ENCODE assay signal across 7 mouse cellular contexts in the genomic region with DNA sequence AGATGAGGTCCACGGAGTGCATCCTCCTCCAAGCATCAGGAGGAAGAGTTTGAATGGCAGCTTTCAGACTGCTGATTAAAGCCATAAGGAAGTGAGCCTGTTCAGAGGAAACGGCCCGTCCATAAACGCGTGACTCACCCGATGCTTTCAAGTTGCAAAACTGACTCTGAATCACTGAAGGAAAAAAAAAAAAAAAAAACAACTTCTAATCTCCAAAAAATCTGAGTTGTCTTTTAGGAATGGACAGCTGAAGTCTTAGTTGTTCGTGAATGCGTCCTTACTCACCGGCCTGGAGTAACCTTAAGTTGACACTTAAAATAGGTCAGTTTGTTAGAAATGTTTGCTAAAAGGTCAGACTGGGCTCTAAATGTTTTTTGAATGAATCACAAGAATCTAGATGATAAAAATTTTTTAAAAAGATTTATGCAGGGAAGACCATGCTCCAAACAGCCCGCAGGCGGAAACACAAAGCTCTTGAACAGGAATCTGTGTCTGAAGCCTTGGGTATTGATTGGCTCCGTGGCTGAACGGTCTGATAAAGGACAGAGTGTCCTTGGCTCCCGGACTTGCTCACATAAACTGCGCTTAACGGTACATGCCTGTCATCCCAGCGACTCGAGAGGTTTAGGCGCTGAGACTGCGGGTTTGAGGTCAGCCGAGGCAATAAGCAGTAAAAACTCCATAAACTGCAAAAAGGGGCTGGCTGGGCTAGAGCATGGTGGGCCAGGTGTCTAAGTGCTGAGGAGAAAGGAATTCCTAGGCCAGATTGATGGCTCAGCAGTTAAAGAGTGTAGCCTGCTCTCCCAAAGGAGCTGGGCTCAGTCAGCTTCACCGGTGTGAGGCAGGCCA. TPM values are rescaled to one million over a fixed set of nuclear protein-coding genes. Genes with fewer than 3 reads are reported as not detected.
DNase-seq lines count a peak whose midpoint lies in the region; ATAC-seq and TF ChIP-seq lines count a peak whose summit lies in the region.

No protein-coding gene starts in this region.

- H3K79me2 ChIP-seq in myocyte (ENCODE audit: control insufficient read depth, insufficient read depth), result no peaks in the 10 kb centered on the region

- ATAC-seq in Patski, result peak; percentile 51
- peak; percentile 80 for ATAC-seq in granulocyte monocyte progenitor cell, adult 5-6 weeks (replicated peaks; ENCODE audit: poor library complexity, severe bottlenecking)

- peak; percentile 69 for DNase-seq in CD4-positive helper T cell, adult 2 months (ENCODE audit: low read depth, low spot score)
- DNase-seq in Patski (ENCODE audit: low read depth, low spot score), result peak; percentile 81
- DNase-seq in kidney, postnatal 14 days, result peak; percentile 73
- DNase-seq in retina, embryonic 14.5 days (ENCODE audit: low spot score), result no peak
- DNase-seq in frontal cortex, postnatal 14 days (ENCODE audit: low spot score in 2 of 2), result no peak

- POLR2A ChIA-PET in Patski (lab: Charles Lee), result interaction anchor here (0.6 to 1.8 kb wide), 7 partner anchors 11 to 102 kb away, joined by 3 to 7 read pairs (median 6); no protein-coding TSS in a partner anchor

- H3ac ChIP-seq in myocyte (ENCODE audit: control insufficient read depth, insufficient read length), result no peak overlapping the region

- in situ Hi-C loops in Patski (cut with MboI; ENCODE audit: low pct_unique_long_range_greater_than_20kb), result loop anchor here (5.0 kb wide), 3 partner anchors 38 to 92 kb away; no protein-coding TSS in a partner anchor

- no peaks in the 10 kb centered on the region for H3K36me3 ChIP-seq in myocyte (ENCODE audit: control insufficient read depth, insufficient read depth)

- CTCF ChIA-PET in Patski (lab: Charles Lee), result interaction anchor here (0.8 to 2.1 kb wide), 5 partner anchors 10 to 92 kb away, joined by 3 to 9 read pairs (median 3); no protein-coding TSS in a partner anchor

- no peak for TF ChIP-seq POLR2A in myocyte (IDR thresholded peaks at IDR 0.05; ENCODE audit: insufficient read length, low read depth)

- no peak for TF ChIP-seq CTCF in Patski (IDR thresholded peaks at IDR 0.05)

- H3K4me3 ChIP-seq in myocyte, result peak overlapping the region; percentile 4

- H3K27me3 ChIP-seq in Patski, result no peaks in the 10 kb centered on the region
- H3K27me3 ChIP-seq in myocyte (ENCODE audit: control insufficient read depth, insufficient read depth, insufficient read length), result no peaks in the 10 kb centered on the region

- H3K4me2 ChIP-seq in myocyte (ENCODE audit: low read depth), result peak overlapping the region; percentile 88

TF ChIP-seq in myocyte, 11 proteins besides CTCF, POLR2A, EP300 and RAD21:
- peak; percentile 49 for TF ChIP-seq TCF12 (IDR thresholded peaks at IDR 0.05; ENCODE audit: insufficient read depth, poor library complexity, severe bottlenecking)
- peak in 1 of 3 experiments; percentile 59 for TF ChIP-seq MYOG (IDR thresholded peaks at IDR 0.05; ENCODE audit: control insufficient read depth in 1 of 3, insufficient read depth in 1 of 3, insufficient read length in 2 of 3, low read depth in 2 of 3)
- TF ChIP-seq REST (IDR thresholded peaks at IDR 0.05; ENCODE audit: insufficient read depth, insufficient read length), result no peak
- peak; percentile 92 for TF ChIP-seq CEBPB (IDR thresholded peaks at IDR 0.05; ENCODE audit: insufficient read depth, poor library complexity, severe bottlenecking)
- TF ChIP-seq MYOD1 (IDR thresholded peaks at IDR 0.05; ENCODE audit: control insufficient read depth in 1 of 3, insufficient read length in 2 of 3, low read depth in 2 of 3), result peak in 2 of 3 experiments; percentile 40 to 50

RNA-seq across cellular contexts. Expression of a gene that starts 53.9 kb away (rescaled TPM):
- polyA plus RNA-seq in Patski (2021) (164 TPM), myocyte (2012; fragmentation: generic; extraction: Trizol) (18.9 TPM)
- 0.84 TPM in 1 of 2 replicates, not detected in the other for total RNA-seq in granulocyte monocyte progenitor cell, adult 5-6 weeks (2014; fragmentation: Nextera tagmentation)
- total RNA-seq in granulocyte monocyte progenitor cell, adult 5-6 weeks (2017), result 0.52 and 1.2 TPM in 2 replicates

Comparison
In these comparisons a context has a peak if more than half of its experiments do, and no peak if none do; other contexts are left out.
1. DNase-seq: peak in CD4-positive helper T cell, adult 2 months (single experiment), Patski (single experiment) and kidney, postnatal 14 days (single experiment); none in retina, embryonic 14.5 days (single experiment) and frontal cortex, postnatal 14 days (0 of 2).